Mouse (Mus musculus): ENCODE measurements around the gene Cops3.

Cops3 gene

GRCm38 (mm10) chr11:59777259-59777658 lies 62.4 kb downstream of the Cops3 start:
- no peak for DNase-seq

DNA sequence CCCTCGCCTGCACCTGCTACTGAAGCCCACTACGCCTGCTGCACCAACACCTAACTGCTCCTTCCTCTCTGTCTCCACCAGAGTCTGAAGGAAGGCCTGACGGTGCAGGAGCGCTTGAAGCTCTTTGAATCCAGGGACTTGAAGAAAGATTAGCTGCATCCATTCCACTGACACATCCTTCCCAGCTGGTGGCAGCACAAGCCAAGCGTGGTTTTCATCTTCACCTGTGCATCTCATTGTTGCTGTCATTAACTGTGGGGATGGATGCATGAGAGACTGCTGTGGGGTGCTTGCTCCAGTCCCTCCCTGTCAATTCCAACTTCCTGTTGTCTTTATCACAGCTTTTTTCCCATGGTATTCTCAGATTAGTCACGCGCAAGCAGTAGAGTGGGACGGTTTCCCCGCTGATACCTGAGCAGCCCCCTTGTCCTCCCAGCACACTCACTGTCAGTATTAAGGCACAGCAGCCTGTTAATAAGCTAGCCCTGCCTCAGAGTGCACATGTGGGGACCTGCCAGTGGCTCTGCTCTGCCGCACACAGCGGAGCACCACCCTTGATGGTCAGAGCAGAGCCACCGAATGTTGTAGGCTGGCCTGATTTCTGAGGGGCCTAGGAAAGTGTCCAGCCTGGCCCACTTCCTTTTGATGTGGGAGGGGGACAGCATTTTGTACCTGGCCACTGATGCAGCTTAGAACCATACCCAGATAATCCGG lies 64.0 kb downstream of the Cops3 start:
- DNase-seq = no peak

DNA sequence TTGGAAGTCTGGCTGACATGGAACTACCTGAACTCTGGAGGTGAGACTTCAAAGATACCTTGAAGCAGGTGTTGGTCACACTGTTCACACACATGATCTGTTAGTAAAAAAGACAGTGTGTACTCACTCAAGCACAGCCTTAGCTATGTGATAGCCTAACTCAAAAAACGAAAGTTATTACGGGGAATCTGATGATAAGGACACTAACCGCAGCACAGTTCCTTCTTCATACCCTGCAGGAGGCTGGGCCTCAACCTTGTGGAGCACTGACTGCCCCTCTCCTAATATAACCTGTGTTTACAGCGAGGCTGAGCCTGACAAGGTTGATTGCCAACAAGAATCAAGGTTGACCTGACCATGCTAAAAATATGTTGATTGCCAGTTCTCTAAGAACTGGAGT lies 65.1 kb downstream of the Cops3 start:
- DNase-seq = no peak

DNA sequence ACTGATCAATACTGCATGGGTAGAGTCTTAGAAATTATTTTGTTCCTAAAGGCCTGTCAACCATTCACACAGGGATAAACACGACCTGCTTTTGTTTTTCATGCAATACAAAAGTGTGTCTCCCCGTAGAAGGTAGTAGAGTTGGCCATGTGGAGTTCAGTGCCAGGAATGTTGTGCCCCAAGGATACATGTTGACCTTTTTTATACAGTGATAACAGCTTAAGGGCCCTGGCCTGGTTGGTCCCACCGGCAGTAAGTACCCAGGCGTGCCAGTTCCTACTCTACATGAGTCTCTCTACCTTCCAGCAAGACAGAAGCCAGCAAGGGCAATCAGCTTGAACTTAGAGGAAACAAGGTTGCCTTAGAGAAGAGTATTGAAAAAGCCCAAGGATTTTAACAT lies 66.7 kb downstream of the Cops3 start:
- DNase-seq = no peak

- DNase-seq = peak; percentile 48 to 53
These were observed 67.3 kb downstream of the Cops3 start for GRCm38 (mm10) chr11:59772291-59772690.

DNA sequence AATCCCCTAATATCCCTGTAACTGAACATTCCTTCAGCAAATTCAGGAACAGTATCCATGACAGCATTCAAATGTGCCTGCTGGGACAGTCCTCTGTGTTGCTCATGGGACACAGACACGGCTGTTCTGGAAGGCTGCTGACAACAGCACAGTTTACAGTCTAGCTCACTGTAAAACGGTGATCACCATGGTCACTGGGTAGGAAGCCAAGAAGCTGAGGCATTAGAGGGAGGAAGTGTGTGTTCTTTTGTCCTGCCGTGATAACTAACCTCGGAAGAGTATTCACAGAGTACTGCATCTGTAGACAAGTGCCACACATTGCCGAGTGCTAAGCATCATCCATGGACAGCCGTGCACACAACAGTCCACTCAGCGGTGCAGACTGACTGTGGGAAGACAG lies 68.9 kb downstream of the Cops3 start:
- no peak for DNase-seq

GRCm38 (mm10) chr11:59769738-59770137 lies 69.9 kb downstream of the Cops3 start:
- no peak for DNase-seq

DNA sequence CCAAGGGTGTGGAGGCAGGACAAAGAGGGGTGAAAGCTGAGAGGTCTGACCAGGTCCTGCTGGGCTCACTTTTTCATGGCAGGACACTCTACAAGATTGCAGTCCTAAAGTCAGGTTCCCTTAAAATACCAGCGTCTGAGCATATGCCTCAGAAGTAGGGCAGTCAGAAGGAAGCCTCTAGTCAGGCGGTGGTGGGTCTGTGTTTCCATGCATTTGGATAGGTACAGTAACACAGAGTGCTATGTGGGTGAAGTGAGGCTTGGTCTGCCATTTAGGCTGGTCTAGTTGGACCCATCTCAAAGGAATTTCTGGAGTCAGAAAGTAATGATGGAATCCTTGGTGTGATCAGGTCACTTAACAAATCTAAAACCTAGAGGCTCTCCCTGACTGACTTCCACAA lies 70.3 kb downstream of the Cops3 start:
- no peak for DNase-seq
